Mouse (Mus musculus): ENCODE data around the gene Snx9. TPM values are rescaled to one million over a fixed set of nuclear protein-coding genes. Genes with fewer than 3 reads are reported as not detected.
A peak's percentile ranks its signal among the peaks of the same experiment; 100 is the strongest.

Snx9 gene
- polyA plus RNA-seq, 1 experiment = 17.8 TPM

- Histone ChIP-seq H3K4me3 (replicated peaks; ENCODE audit: insufficient read depth, low read depth, low read length) (peak overlapping the region; percentile 64), H3K4me1 (ENCODE audit: control insufficient read depth, insufficient read depth, low read length) (peaks cover 5% of the 10 kb centered on the region), H3K27me3 (ENCODE audit: control insufficient read depth, insufficient read depth, low read length) (no peaks in the 10 kb centered on the region), H3K27ac (ENCODE audit: insufficient read depth, low read length) (peak overlapping the region; percentile 99)
- DNase-seq = peak; percentile 61 to 76
- TF ChIP-seq POLR2A (IDR thresholded peaks at IDR 0.05; ENCODE audit: borderline replicate concordance, insufficient read depth, low read length) = no peak
- 7% methylated on average over 30 of the region's 32 CpGs for WGBS
Observed at GRCm38 (mm10) chr17:5840550-5841127, 490 bp upstream of the Snx9 start.

DNA sequence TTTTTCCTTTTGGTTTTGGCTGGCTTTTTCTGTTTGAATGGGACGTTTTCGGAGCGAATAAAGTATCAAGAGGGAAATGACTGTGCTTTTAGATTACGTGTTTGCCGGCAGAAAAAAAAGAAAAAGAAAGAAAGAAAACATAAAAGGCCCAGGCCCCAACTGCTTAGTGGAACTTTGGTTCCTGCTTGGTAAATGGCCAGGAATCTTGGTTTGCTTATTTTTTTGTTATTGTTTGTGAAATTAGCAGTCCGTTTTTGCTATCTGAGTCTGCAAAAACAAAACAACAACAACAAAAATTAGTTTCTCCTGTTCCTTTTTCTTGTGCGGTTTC is 779 bp downstream of the Snx9 start:
- 2% methylated on average over 7 of the region's 7 CpGs for WGBS
- TF ChIP-seq CTCF (IDR thresholded peaks at IDR 0.05; ENCODE audit: borderline replicate concordance, insufficient read depth, low read depth, low read length) = no peak
- TF ChIP-seq POLR2A (IDR thresholded peaks at IDR 0.05; ENCODE audit: borderline replicate concordance, insufficient read depth, low read length) = no peak
- H3K4me3 ChIP-seq (replicated peaks; ENCODE audit: insufficient read depth, low read depth, low read length) = peak overlapping the region; percentile 73
- peak overlapping the region; percentile 100 for H3K27ac ChIP-seq (ENCODE audit: insufficient read depth, low read length)
- no peaks in the 10 kb centered on the region for H3K27me3 ChIP-seq (ENCODE audit: control insufficient read depth, insufficient read depth, low read length)
- H3K4me1 ChIP-seq (ENCODE audit: control insufficient read depth, insufficient read depth, low read length) = peaks cover 5% of the 10 kb centered on the region
- DNase-seq = no peak

DNA sequence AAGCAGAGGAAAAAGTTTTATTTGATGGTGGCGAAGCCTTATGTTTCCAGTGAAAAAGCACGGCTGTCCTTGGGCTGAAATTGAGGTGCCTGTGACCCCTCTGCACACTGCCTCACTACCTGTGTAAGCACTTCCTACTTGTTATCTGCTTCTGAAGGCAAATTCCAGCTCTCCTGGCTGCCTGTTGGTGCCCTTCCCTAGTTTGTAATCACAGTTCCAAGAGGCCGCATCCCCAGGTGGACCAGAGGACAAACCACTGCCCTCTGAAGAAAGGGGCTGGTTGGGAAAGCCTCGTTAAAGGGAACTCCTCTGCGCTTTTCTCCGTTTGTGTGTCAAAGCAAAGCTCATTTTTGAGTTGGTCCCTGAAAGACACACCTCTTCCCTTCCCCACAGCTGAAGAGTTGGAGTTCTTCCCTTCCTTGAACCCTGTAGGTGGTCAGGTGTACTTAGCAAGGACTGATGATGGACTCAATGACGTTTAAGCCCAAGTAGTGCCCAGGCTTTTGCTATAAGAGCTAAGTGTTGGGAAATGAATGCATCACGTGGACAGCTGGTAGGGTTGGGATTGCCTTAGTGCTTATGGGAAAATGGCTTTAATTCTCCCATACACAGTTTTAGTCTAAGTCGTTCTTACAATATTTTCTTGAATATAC is 2.0 kb downstream of the Snx9 start:
- TF ChIP-seq CTCF (IDR thresholded peaks at IDR 0.05; ENCODE audit: borderline replicate concordance, insufficient read depth, low read depth, low read length) = no peak
- TF ChIP-seq POLR2A (IDR thresholded peaks at IDR 0.05; ENCODE audit: borderline replicate concordance, insufficient read depth, low read length) = no peak
- Histone ChIP-seq H3K4me3 (replicated peaks; ENCODE audit: insufficient read depth, low read depth, low read length) (no peak overlapping the region), H3K27me3 (ENCODE audit: control insufficient read depth, insufficient read depth, low read length) (no peaks in the 10 kb centered on the region), H3K4me1 (ENCODE audit: control insufficient read depth, insufficient read depth, low read length) (peaks cover 5% of the 10 kb centered on the region), H3K27ac (ENCODE audit: insufficient read depth, low read length) (no peak overlapping the region)
- 86% methylated on average over 9 of the region's 9 CpGs for WGBS
- DNase-seq = no peak

GRCm38 (mm10) chr17:5843641-5843990 is 2.5 kb downstream of the Snx9 start:
- H3K27me3 ChIP-seq (ENCODE audit: control insufficient read depth, insufficient read depth, low read length) = no peaks in the 10 kb centered on the region
- no peak for TF ChIP-seq CTCF (IDR thresholded peaks at IDR 0.05; ENCODE audit: borderline replicate concordance, insufficient read depth, low read depth, low read length)
- no peak for TF ChIP-seq POLR2A (IDR thresholded peaks at IDR 0.05; ENCODE audit: borderline replicate concordance, insufficient read depth, low read length)
- WGBS = 98% methylated on average over 7 of the region's 7 CpGs

DNA sequence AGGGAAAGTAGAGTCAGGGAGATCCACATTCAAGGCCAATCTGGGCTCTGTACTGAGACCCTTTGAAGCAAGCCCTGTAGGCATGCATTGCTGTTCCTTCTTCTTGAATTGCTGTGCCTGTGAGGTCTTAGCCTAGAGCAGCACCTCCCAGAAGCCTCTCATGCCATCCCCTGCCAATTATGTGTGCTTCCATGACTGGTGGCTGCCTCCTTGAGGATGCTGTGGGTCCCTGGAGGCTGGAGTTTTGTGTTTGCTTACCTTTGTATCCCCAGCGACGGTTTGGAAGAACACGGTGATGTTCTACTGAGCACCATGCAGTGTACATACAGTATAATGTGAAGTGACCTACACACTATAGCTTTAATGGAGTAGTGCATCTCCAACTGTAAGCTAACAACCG is 4.2 kb downstream of the Snx9 start:
- no peak for DNase-seq
- WGBS = 78% methylated on average over 4 of the region's 4 CpGs
- H3K4me1 ChIP-seq (ENCODE audit: control insufficient read depth, insufficient read depth, low read length) = peaks cover 8% of the 10 kb centered on the region
- TF ChIP-seq CTCF (IDR thresholded peaks at IDR 0.05; ENCODE audit: borderline replicate concordance, insufficient read depth, low read depth, low read length) = no peak
- no peak for TF ChIP-seq POLR2A (IDR thresholded peaks at IDR 0.05; ENCODE audit: borderline replicate concordance, insufficient read depth, low read length)
- H3K27me3 ChIP-seq (ENCODE audit: control insufficient read depth, insufficient read depth, low read length) = no peaks in the 10 kb centered on the region
- no peak overlapping the region for H3K27ac ChIP-seq (ENCODE audit: insufficient read depth, low read length)
- no peak overlapping the region for H3K4me3 ChIP-seq (replicated peaks; ENCODE audit: insufficient read depth, low read depth, low read length)

More at GRCm38 (mm10) chr17:5843641-5843990, 2.5 kb downstream of the Snx9 start:
- no peak overlapping the region for H3K4me3 ChIP-seq (replicated peaks; ENCODE audit: insufficient read depth, low read depth, low read length)
- no peak for DNase-seq
- H3K27ac ChIP-seq (ENCODE audit: insufficient read depth, low read length) = no peak overlapping the region
- peaks cover 5% of the 10 kb centered on the region for H3K4me1 ChIP-seq (ENCODE audit: control insufficient read depth, insufficient read depth, low read length)

DNA sequence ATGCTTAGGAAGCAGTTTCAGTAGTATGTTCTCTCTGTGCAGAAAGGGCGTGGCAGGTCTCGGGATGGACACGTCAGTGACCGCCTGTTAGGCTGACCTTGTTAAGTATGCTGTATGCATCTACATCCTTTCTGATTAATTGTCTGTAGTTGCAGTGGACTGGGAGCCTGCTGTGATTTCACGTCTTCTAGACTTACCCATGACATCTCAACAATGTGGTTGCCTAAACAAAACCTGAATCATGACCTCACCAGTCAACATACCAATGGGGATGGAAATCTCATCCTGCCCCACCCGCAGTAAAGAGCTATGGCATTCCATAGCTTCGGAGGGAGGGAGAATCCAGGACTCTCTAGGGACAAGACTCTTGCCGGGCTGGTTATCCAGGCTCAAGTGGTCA is 5.0 kb downstream of the Snx9 start:
- DNase-seq = no peak
- Histone ChIP-seq H3K4me1 (ENCODE audit: control insufficient read depth, insufficient read depth, low read length) (peaks cover 8% of the 10 kb centered on the region), H3K27me3 (ENCODE audit: control insufficient read depth, insufficient read depth, low read length) (no peaks in the 10 kb centered on the region), H3K4me3 (replicated peaks; ENCODE audit: insufficient read depth, low read depth, low read length) (no peak overlapping the region), H3K27ac (ENCODE audit: insufficient read depth, low read length) (no peak overlapping the region)
- WGBS = 69% methylated on average over 8 of the region's 8 CpGs
- TF ChIP-seq CTCF (IDR thresholded peaks at IDR 0.05; ENCODE audit: borderline replicate concordance, insufficient read depth, low read depth, low read length) = no peak
- no peak for TF ChIP-seq POLR2A (IDR thresholded peaks at IDR 0.05; ENCODE audit: borderline replicate concordance, insufficient read depth, low read length)

DNA sequence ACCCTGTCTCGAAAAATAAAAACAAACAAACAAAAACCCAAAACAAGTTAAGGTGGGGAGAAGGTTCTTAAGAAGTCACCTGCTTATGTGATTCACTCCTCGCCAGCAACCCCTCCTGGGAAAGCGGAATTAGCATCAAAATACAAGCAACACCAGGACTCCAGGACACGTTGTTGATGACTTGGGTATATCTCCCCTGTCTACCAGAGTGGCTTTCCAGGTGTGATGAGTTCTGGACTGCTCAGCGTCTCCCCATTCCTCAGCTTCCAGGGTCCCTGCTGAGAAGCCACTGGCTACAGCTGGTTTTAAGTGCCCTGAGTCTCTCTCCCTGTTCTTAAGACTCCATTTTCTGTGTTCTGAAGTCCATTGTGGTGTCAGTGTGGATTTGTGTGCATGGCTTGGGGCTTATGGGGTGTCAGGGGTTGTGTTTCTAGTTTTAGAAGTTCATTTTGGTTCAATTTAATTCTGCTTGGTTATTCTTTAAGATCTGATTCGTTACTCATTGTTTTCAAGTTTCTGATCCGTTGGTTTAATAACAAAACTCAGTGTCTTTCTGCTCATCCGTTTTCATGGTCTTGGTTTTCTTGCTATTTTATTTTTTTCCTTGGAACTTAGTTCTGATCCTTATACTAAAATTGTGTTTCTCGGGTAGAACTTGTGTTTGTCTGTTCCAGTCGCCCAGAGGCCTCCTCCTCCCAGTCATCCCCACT is 7.7 kb downstream of the Snx9 start:
- 76% methylated on average over 10 of the region's 10 CpGs for WGBS
- H3K27me3 ChIP-seq (ENCODE audit: control insufficient read depth, insufficient read depth, low read length) = no peaks in the 10 kb centered on the region
- H3K4me3 ChIP-seq (replicated peaks; ENCODE audit: insufficient read depth, low read depth, low read length) = peak overlapping the region; percentile 45
- H3K4me1 ChIP-seq (ENCODE audit: control insufficient read depth, insufficient read depth, low read length) = peaks cover 3% of the 10 kb centered on the region
- TF ChIP-seq POLR2A (IDR thresholded peaks at IDR 0.05; ENCODE audit: borderline replicate concordance, insufficient read depth, low read length) = no peak
- TF ChIP-seq CTCF (IDR thresholded peaks at IDR 0.05; ENCODE audit: borderline replicate concordance, insufficient read depth, low read depth, low read length) = no peak
- no peak for DNase-seq
- 0 out of 2 replicates have a peak overlapping the region, but pooled peaks have one; percentile 56 for H3K27ac ChIP-seq (ENCODE audit: insufficient read depth, low read length)

DNA sequence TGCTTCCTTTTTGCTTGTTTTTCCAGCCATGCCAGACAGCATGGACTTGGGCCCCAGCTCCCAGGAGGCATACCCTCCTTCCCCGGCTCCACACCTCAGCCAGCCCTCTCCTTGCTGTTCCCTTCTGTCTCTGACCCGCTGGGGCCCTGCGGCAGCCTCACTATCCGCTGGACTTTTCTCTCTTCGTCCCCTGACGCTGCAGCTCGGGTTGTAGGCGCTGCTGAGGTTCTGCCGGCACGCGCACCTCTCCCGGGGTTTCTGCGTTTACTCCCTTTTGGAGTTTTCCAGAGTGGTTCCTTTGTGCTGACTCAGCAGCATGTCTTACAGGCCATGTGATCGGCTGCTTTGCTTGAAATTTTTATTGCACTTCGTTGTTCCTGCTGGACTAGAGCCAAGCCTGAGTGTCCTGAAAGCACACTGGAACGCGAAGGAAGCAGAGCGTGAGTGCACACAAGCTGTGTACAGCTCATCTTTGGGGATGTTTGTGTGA is 8.3 kb downstream of the Snx9 start:
- TF ChIP-seq CTCF (IDR thresholded peaks at IDR 0.05; ENCODE audit: borderline replicate concordance, insufficient read depth, low read depth, low read length) (no peak), POLR2A (IDR thresholded peaks at IDR 0.05; ENCODE audit: borderline replicate concordance, insufficient read depth, low read length) (no peak)
- under 1% methylated on average over 18 of the region's 18 CpGs for WGBS
- H3K4me3 ChIP-seq (replicated peaks; ENCODE audit: insufficient read depth, low read depth, low read length) = peak overlapping the region; percentile 45
- peak; percentile 62 to 66 for DNase-seq
- peaks cover 3% of the 10 kb centered on the region for H3K4me1 ChIP-seq (ENCODE audit: control insufficient read depth, insufficient read depth, low read length)
- H3K27ac ChIP-seq (ENCODE audit: insufficient read depth, low read length) = peak overlapping the region; percentile 56; the same call in 1 of the 2 replicates
- H3K27me3 ChIP-seq (ENCODE audit: control insufficient read depth, insufficient read depth, low read length) = no peaks in the 10 kb centered on the region
